Mouse (Mus musculus) liver, adult 2 months (tissue): ENCODE data around the gene Cd101.

ENCODE experiments used
- CTCF ChIP-seq: fragments of 200-500 bp; IDR thresholded peaks from 2 replicates; pipeline ENCODE4 v1.5.1; 2011; ENCODE audit warnings: low read depth, low read length, control low read depth
- POLR2A ChIP-seq: fragments of 200-500 bp; IDR thresholded peaks from 2 replicates; pipeline ENCODE4 v1.6.1; 2011; ENCODE audit warnings: low read length, control low read depth; ENCODE audit not compliant: insufficient read depth; ENCODE audit errors: extremely low read depth

- TF ChIP-seq CTCF, result no peak
- TF ChIP-seq POLR2A, result no peak
These were observed 68.3 kb downstream of the Cd101 start for GRCm38 (mm10) chr3:100961007-100961406.
